Mouse (Mus musculus) embryonic facial prominence, embryonic 14.5 days (tissue): ENCODE data around the gene Btbd9. TPM values are rescaled to one million over a fixed set of nuclear protein-coding genes. Genes with fewer than 3 reads are reported as not detected.

Experiments used
- ATAC-seq: fragments of 200-750 bp; cut with Nextera tagmentation; 2 replicates; pipeline ENCODE4 v1.8.0; 2017; ENCODE audit warnings: low read depth, moderate number of reproducible peaks, moderate TSS enrichment
- DNase-seq: peaks from one replicate; pipeline ENCODE4 v3.0.0-alpha.2; 2015; ENCODE audit warnings: low spot score
- H3K27ac ChIP-seq: fragments of 300-500 bp; sonication (generic); replicated peaks from 2 replicates; pipeline ENCODE4 v1.5.1; 2014; ENCODE audit warnings: low read depth, mild to moderate bottlenecking, low read length, moderate library complexity
- H3K27me3 ChIP-seq: fragments of 300-500 bp; sonication (generic); replicated peaks from 2 replicates; pipeline ENCODE4 v1.6.1; 2014; ENCODE audit warnings: low read length; ENCODE audit not compliant: control insufficient read depth, insufficient read depth
- H3K36me3 ChIP-seq: fragments of 300-500 bp; sonication (generic); 2 replicates; pipeline ENCODE4 v1.6.1; 2014; ENCODE audit warnings: low read length, mixed read lengths; ENCODE audit not compliant: control insufficient read depth, insufficient read depth
- H3K4me1 ChIP-seq: fragments of 300-500 bp; sonication (generic); 2 replicates; pipeline ENCODE4 v1.6.1; 2014; ENCODE audit warnings: antibody characterized with exemption, low read length; ENCODE audit not compliant: control insufficient read depth, insufficient read depth
- H3K4me2 ChIP-seq: fragments of 300-500 bp; sonication (generic); 2 replicates; pipeline ENCODE4 v1.6.1; 2014; ENCODE audit warnings: low read depth, mild to moderate bottlenecking, low read length, moderate library complexity, mixed read lengths
- H3K4me3 ChIP-seq: fragments of 300-500 bp; sonication (generic); 2 replicates; pipeline ENCODE4 v1.5.1; 2014; ENCODE audit warnings: low read depth, mild to moderate bottlenecking, low read length
- H3K9ac ChIP-seq: fragments of 300-500 bp; sonication (generic); 2 replicates; pipeline ENCODE4 v1.6.1; 2014; ENCODE audit warnings: low read depth, mild to moderate bottlenecking, low read length, moderate library complexity, mixed read lengths
- H3K9me3 ChIP-seq: fragments of 300-500 bp; sonication (generic); 2 replicates; pipeline ENCODE4 v1.6.1; 2016; ENCODE audit warnings: low read length; ENCODE audit not compliant: control insufficient read depth
- WGBS: fragments of 180-500 bp; shearing (Covaris S2); extraction: QIAGEN DNeasy Blood & Tissue Kit; methylation state at CpG from one replicate; pipeline ENCODE4 v1.1.7; 2014; 5-methylcytosine and 5-hydroxymethylcytosine counted together
- polyA plus RNA-seq: library from polyadenylated mRNA; unstranded; fragments of >200 nt; fragmentation: Nextera tagmentation; extraction: Ambion mirVana; gene quantifications from 2 replicates; pipeline ENCODE4 v1.2.1, GENCODE M21; 2014

Gene Btbd9
- polyA plus RNA-seq, 1 experiment from 2014 or later: 38.0 TPM

DNA sequence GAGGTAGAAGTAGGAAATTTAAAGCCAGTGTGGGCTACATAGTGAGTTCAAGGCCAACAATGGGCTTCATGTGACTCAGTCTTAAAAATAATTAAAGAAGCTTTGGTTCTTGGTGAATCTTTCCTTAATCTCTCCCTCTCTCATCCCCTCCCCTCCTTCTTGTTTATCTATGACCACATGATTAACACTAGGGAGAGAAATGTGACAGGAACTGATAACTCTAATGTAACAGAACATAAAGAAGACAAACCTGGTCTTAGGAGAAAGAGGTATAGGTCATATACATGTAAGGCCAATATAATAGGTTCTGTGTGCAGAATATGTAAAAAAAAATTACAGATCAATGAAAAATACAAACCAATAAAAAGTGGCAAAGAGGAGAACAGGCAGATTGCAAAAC is 37.1 kb upstream of the Btbd9 start:
- no peak for ATAC-seq

DNA sequence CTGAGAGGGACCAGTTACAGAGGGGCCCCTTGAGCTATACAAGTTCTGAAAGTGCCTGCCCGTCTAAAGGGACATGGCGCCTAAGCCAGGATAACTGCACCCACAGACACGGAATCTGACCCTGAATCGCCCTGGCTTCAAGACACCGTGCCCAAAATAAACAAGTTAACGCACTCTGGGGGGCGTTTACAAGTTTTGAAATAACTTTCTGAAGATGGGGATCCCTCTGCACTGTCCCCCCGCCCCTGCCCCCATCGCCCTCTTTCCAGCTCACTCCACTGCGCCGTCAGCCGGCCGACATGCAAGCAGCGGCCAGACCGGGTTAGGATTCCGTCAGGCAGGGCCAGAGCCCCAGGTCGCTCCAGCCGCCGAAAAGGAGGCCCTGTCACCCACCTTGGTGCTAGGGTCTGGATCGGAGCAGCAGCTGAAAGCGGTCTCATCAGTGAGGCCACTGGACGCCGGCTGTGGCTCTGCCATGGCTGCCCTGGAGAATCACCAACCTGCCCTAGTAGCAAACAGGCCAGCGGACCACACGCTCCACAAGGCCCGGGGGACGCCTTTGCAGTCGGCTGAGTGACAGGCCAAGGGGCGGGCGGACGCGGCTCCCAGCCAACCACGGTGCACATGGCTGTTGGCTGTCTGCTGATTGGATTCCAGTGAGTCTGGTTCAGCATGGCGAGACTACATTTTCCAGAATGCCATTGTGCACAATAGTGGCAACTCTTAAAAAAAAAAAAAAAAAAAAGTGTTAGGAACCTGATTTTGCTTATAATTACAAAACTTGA is 36.0 kb upstream of the Btbd9 start:
- H3K27me3 ChIP-seq: no peaks in the 10 kb centered on the region

More for the DNA sequence above, 37.1 kb upstream of the Btbd9 start:
- DNase-seq: no peak
- no peaks in the 10 kb centered on the region for H3K9me3 ChIP-seq
- no peak overlapping the region for H3K4me2 ChIP-seq
- no peaks in the 10 kb centered on the region for H3K27me3 ChIP-seq
- H3K4me3 ChIP-seq: no peak overlapping the region
- no peak overlapping the region for H3K9ac ChIP-seq
- no peaks in the 10 kb centered on the region for H3K36me3 ChIP-seq
- H3K4me1 ChIP-seq: peaks cover 11% of the 10 kb centered on the region
- no peak overlapping the region for H3K27ac ChIP-seq

DNA sequence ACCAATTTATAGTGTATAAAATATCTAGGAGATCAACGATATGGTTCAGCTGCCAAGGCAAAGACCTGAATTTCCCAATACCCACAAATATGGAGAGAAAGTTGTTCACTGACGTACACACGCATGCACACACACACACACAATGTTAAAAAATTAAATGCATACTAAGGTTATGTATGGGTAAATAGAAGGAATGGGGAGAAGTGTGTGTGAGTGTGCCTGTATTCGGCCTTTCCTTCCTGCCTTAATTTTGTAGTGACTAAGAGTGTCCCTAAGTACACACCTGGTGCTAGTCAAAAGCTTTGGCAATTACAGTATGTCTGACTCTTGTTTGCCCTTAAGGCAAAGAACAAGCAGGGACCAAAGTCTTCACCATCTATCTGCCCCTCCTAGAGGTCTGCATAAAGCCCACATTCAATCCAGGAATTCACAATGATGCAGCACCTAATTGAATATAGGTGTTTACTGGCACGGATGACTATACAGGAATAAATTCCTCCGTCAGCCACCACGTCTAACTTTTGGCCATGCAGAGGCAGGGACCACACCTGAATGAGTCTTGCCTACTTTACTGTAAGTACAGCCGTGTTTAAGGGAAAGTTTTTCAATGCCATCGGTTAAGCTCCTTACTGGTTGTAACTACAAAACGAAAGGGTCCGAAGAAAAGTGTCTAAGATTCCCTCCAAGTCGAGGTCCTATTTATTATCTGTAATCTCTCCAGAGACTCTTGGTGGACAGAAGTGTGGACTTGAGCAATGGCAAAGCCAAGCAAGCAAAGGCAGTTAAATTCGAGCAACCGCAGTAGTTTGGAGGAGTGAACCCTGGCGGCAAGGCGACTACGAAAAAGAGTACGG is 35.2 kb upstream of the Btbd9 start:
- Histone ChIP-seq H3K4me3 (peak overlapping the region; percentile 76), H3K9me3 (no peaks in the 10 kb centered on the region), H3K9ac (peak overlapping the region; percentile 84), H3K27me3 (no peaks in the 10 kb centered on the region), H3K27ac (peak overlapping the region; percentile 77), H3K4me1 (peaks cover 16% of the 10 kb centered on the region), H3K36me3 (0 out of 2 replicates have a peak, but pooled peaks cover 9% of the 10 kb centered on the region), H3K4me2 (peak overlapping the region; percentile 60)
- WGBS: 22% methylated on average over 18 of the region's 18 CpGs
- DNase-seq (no peak), ATAC-seq (no peak)

More for the DNA sequence above, 36.0 kb upstream of the Btbd9 start:
- Histone ChIP-seq H3K4me2 (peak overlapping the region; percentile 60), H3K36me3 (0 out of 2 replicates have a peak, but pooled peaks cover 5% of the 10 kb centered on the region), H3K9me3 (no peaks in the 10 kb centered on the region), H3K9ac (peak overlapping the region; percentile 84), H3K4me3 (peak overlapping the region; percentile 76), H3K27ac (peak overlapping the region; percentile 77), H3K4me1 (peaks cover 16% of the 10 kb centered on the region)
- WGBS: 0% methylated on average over 21 of the region's 34 CpGs
- DNase-seq (peak; percentile 98), ATAC-seq (peak; percentile 100)

DNA sequence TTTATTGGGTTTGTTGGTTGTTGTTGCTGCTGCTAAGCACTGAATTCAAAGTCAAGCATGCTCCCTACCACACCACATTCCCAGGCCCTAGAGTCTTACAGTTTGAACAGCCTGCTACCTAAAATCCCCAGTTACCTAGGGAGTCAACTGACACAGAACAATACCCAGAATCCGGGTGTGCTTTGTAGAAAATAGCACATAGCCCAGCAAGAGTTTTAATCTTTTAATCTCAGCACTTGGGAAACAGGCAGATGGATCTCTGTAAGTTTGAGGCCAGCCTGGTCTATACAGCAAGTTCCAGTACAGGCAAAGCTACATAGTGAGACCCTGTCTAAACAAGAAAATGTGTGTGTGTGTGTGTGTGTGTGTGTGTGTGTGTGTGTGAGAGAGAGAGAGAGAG is 34.5 kb upstream of the Btbd9 start:
- Histone ChIP-seq H3K4me1 (peaks cover 16% of the 10 kb centered on the region), H3K27ac (no peak overlapping the region), H3K9ac (no peak overlapping the region), H3K27me3 (no peaks in the 10 kb centered on the region), H3K4me3 (0 out of 2 replicates have a peak overlapping the region, but pooled peaks have one; percentile 76), H3K36me3 (0 out of 2 replicates have a peak, but pooled peaks cover 9% of the 10 kb centered on the region), H3K4me2 (peak overlapping the region; percentile 60; the same call in 1 of the 2 replicates), H3K9me3 (no peaks in the 10 kb centered on the region)
- ATAC-seq: no peak
- 60% methylated on average over 1 of the region's 1 CpGs for WGBS
- DNase-seq: no peak

GRCm38 (mm10) chr17:30609980-30610307 is 33.7 kb upstream of the Btbd9 start:
- peaks cover 16% of the 10 kb centered on the region for H3K4me1 ChIP-seq
- no peaks in the 10 kb centered on the region for H3K9me3 ChIP-seq
- 0 out of 2 replicates have a peak, but pooled peaks cover 9% of the 10 kb centered on the region for H3K36me3 ChIP-seq
- ATAC-seq (no peak), DNase-seq (no peak)
- no peaks in the 10 kb centered on the region for H3K27me3 ChIP-seq
- no peak overlapping the region for H3K9ac ChIP-seq
- WGBS: 87% methylated on average over 5 of the region's 5 CpGs
- H3K4me3 ChIP-seq: no peak overlapping the region
- H3K4me2 ChIP-seq: no peak overlapping the region
- H3K27ac ChIP-seq: no peak overlapping the region

DNA sequence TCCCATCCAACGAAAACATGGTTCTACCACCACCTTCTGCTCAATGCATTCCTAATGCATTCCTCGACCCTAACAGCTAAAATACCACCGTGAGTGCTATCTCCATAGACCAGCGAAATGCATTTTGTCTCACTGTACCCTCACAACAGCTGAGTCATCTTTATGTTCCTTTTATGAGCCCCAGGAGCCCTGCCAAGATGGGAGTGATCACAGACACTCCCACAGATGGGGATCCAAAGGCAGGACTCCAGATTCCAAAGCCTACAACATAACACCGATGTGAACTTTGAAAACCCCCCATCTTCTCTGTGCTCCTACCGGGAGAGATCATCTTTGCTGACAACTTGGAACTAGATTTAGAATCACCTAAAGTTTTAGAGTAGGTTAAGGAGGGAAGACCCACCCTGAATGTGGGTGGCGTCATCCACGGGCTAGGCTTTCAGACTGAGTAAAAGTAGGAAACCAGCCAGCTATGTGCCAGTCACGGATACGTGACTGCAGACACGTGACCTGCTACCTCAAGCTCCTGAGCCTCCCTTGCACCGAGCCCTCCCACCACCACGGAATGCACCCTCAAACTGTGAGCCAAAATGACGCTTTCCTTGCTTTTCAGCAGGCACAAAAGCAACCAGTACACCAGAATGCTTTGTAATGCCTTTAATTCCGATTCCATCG is 33.2 kb upstream of the Btbd9 start:
- peaks cover 16% of the 10 kb centered on the region for H3K4me1 ChIP-seq
- H3K9ac ChIP-seq: no peak overlapping the region
- ATAC-seq: no peak
- H3K27me3 ChIP-seq: no peaks in the 10 kb centered on the region
- 0 out of 2 replicates have a peak, but pooled peaks cover 9% of the 10 kb centered on the region for H3K36me3 ChIP-seq
- H3K4me3 ChIP-seq: no peak overlapping the region
- peak; percentile 50 for DNase-seq
- 87% methylated on average over 16 of the region's 16 CpGs for WGBS
- H3K9me3 ChIP-seq: no peaks in the 10 kb centered on the region
- no peak overlapping the region for H3K27ac ChIP-seq
- no peak overlapping the region for H3K4me2 ChIP-seq

DNA sequence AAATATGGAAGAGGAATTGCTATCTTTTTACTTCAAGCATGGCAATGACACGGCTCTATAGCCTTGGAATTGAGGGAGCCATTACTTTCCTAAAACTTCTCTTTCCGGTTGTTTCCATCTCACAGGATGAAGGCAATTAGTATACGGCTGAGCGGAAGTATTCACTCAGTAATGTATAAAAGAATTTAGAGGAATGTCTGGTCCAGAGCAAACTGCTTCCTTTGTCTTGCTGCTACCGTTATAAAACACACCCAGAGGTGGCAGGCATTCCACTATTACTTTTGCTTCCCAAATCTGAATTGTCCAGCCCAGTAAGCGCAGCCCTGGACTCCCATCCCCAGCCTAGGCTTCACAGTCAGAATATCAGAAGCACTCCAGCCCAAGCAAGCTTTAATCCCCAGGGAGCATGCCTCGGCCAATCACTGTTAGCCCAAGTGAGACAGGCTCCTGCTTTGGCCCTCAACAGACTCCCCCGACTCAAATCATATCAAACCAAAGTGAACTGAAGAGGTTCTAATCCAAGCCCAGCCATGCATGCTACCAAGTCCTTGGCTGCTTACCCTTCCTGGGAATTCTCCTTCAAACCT is 31.7 kb upstream of the Btbd9 start:
- Histone ChIP-seq H3K9me3 (no peaks in the 10 kb centered on the region), H3K27ac (no peak overlapping the region)

GRCm38 (mm10) chr17:30607330-30607729 is 31.0 kb upstream of the Btbd9 start:
- Histone ChIP-seq H3K4me2 (no peak overlapping the region), H3K9me3 (no peaks in the 10 kb centered on the region), H3K4me1 (peaks cover 16% of the 10 kb centered on the region), H3K27ac (no peak overlapping the region), H3K27me3 (no peaks in the 10 kb centered on the region), H3K4me3 (no peak overlapping the region), H3K36me3 (peaks cover 27% of the 10 kb centered on the region), H3K9ac (no peak overlapping the region)
- ATAC-seq (no peak), DNase-seq (no peak)
- 89% methylated on average over 7 of the region's 7 CpGs for WGBS

More for the DNA sequence above, 31.7 kb upstream of the Btbd9 start:
- Histone ChIP-seq H3K4me1 (peaks cover 16% of the 10 kb centered on the region), H3K4me3 (no peak overlapping the region), H3K9ac (no peak overlapping the region), H3K36me3 (peaks cover 20% of the 10 kb centered on the region), H3K4me2 (no peak overlapping the region), H3K27me3 (no peaks in the 10 kb centered on the region)
- DNase-seq: peak; percentile 27
- ATAC-seq: no peak
- WGBS: 52% methylated on average over 8 of the region's 8 CpGs
